ENCODE assay signal across 9 mouse cellular contexts in the genomic region with DNA sequence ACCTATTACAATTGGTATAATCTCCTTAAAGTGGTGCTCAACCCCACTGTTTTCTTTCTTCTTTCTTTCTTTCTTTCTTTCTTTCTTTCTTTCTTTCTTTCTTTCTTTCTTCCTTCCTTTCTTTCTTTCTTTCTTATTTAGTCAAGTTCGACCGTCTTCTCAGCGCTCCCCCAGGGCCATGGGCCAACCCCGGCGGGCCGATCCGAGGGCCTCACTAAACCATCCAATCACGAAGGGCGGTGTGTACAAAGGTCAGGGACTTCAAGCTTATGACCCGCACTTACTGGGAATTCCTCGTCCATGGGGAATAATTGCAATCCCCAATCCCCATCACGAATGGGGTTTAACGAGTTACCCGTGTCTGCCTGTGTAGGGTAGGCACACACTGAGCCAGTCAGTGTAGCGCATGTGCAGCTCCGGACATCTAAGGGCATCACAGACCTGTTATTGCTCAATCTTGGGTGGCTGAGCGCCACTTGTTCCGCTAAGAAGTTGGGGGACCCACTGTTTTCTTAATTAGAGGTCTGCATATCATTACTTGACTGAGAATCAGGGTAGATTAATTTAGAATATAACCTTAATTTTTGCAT. TPM values are rescaled to one million over a fixed set of nuclear protein-coding genes. Genes with fewer than 3 reads are reported as not detected.
DNase-seq lines count a peak whose midpoint lies in the region; ATAC-seq lines count a peak whose summit lies in the region.
"Had no signal": no experiment of that assay in that cellular context is flagged by ENCODE, and none has a peak within 500 bp of the region (broad histone marks: within the 10 kb centered on the region; RNA-seq: fewer than 3 reads in every experiment).

No protein-coding gene starts in this region.

- no peaks in the 10 kb centered on the region for H3K36me3 ChIP-seq in kidney, embryonic 16.5 days (ENCODE audit: insufficient read depth, low read length)

- no peaks in the 10 kb centered on the region for H3K4me1 ChIP-seq in kidney, embryonic 16.5 days (ENCODE audit: insufficient read depth, low read length)

- DNase-seq in CD4-positive helper T cell, adult 2 months (ENCODE audit: low read depth, low spot score): peak; percentile 98
- DNase-seq in Muller cell, postnatal 12 days (ENCODE audit: inconsistent ontology term): peak; percentile 99
- DNase-seq in cerebellum, postnatal 4 days (ENCODE audit: low spot score in 2 of 2): peak; percentile 63 to 73
- DNase-seq in gastrocnemius, postnatal 4 days (ENCODE audit: low spot score in 2 of 2): peak; percentile 78 to 92
- peak; percentile 14 for DNase-seq in lung, postnatal 25 days (ENCODE audit: low spot score)
- peak; percentile 68 for DNase-seq in right cerebral cortex, postnatal 14 days
- peak; percentile 47 to 92 for DNase-seq in urinary bladder, postnatal 4 days (ENCODE audit: low spot score in 2 of 2)

- no peak overlapping the region for H3K4me3 ChIP-seq in kidney, embryonic 16.5 days (ENCODE audit: low read length)

- H3K9ac ChIP-seq in kidney, embryonic 16.5 days (replicated peaks; ENCODE audit: low read length): no peak overlapping the region

- no peak overlapping the region for H3K27ac ChIP-seq in kidney, embryonic 16.5 days (ENCODE audit: low read length)

- no peaks in the 10 kb centered on the region for H3K27me3 ChIP-seq in kidney, embryonic 16.5 days (ENCODE audit: insufficient read depth, low read length)

- 61% methylated on average over 18 of the region's 18 CpGs for WGBS in kidney, embryonic 16.5 days

- ATAC-seq in kidney, embryonic 16.5 days (ENCODE audit: low FRiP score, low TSS enrichment): peak; percentile 100

- H3K9me3 ChIP-seq in kidney, embryonic 16.5 days (ENCODE audit: low read length): peaks cover 18% of the 10 kb centered on the region; the same call in 1 of the 2 replicates

- no peak overlapping the region for H3K4me2 ChIP-seq in kidney, embryonic 16.5 days (replicated peaks; ENCODE audit: low read depth, low read length)

RNA-seq across cellular contexts. Expression of a gene that starts 5.6 kb away (rescaled TPM):
- total RNA-seq in gastrocnemius, postnatal 4 days (2021): not detected
- polyA plus RNA-seq in kidney, embryonic 16.5 days (2015; fragmentation: Nextera tagmentation; extraction: Ambion mirVana): not detected in 2 replicates
- total RNA-seq: left cerebral cortex, postnatal 14 days had no signal

RNA-seq across cellular contexts. Expression of a gene that starts 33.9 kb away (rescaled TPM):
- under 1 TPM in 1 of 2 experiments, not detected in 1; 0.21 TPM for total RNA-seq in gastrocnemius, postnatal 4 days (2021)
- polyA plus RNA-seq in kidney, embryonic 16.5 days (2015; fragmentation: Nextera tagmentation; extraction: Ambion mirVana): 0.41 and 0.45 TPM in 2 replicates
- total RNA-seq: left cerebral cortex, postnatal 14 days had no signal

Comparison
In these comparisons a context has a peak if more than half of its experiments do, and no peak if none do; other contexts are left out.
1. DNase-seq: peak in every context shown above with its lines; median percentile 99 in Muller cell, postnatal 12 days; 98 in CD4-positive helper T cell, adult 2 months; 85 in gastrocnemius, postnatal 4 days; 70 in urinary bladder, postnatal 4 days; 68 in cerebellum, postnatal 4 days; 68 in right cerebral cortex, postnatal 14 days; 14 in lung, postnatal 25 days.